Mouse (Mus musculus): ENCODE results near the gene Tef. TPM values are rescaled to one million over a fixed set of nuclear protein-coding genes. Genes with fewer than 3 reads are reported as not detected.
A peak's percentile ranks its signal among the peaks of the same experiment; 100 is the strongest.

Gene Tef
- total RNA-seq, 1 experiment from 2014 or later = 146 TPM

- DNase-seq = no peak
These were observed 48.5 kb downstream of the Tef start for GRCm38 (mm10) chr15:81850718-81851117.

- DNase-seq = no peak
These were observed 49.2 kb downstream of the Tef start for GRCm38 (mm10) chr15:81851375-81851774.

- DNase-seq = peak; percentile 42
These were observed 50.3 kb downstream of the Tef start for GRCm38 (mm10) chr15:81852411-81853000.

GRCm38 (mm10) chr15:81853081-81853480 is 50.9 kb downstream of the Tef start:
- no peak for DNase-seq

- DNase-seq = peak; percentile 89
These were observed 54.0 kb downstream of the Tef start for GRCm38 (mm10) chr15:81856030-81856790.

GRCm38 (mm10) chr15:81856938-81857723 is 54.9 kb downstream of the Tef start:
- no peak for DNase-seq

- peak; percentile 48 for DNase-seq
These were observed 55.5 kb downstream of the Tef start for GRCm38 (mm10) chr15:81857724-81858116.

GRCm38 (mm10) chr15:81858138-81858516 is 55.9 kb downstream of the Tef start:
- DNase-seq = peak; percentile 94

GRCm38 (mm10) chr15:81858517-81859329 is 56.5 kb downstream of the Tef start, which contains the start of gene Tob2:
Tob2 (minus strand) TSS chr15:81858796.
- DNase-seq = peak; percentile 64

- peak; percentile 80 for DNase-seq
These were observed 57.4 kb downstream of the Tef start for GRCm38 (mm10) chr15:81859330-81860255.

GRCm38 (mm10) chr15:81860471-81861135 is 58.4 kb downstream of the Tef start:
- peak; percentile 35 for DNase-seq

- DNase-seq = no peak
These were observed 62.0 kb downstream of the Tef start for GRCm38 (mm10) chr15:81864238-81864637.

- DNase-seq = no peak
These were observed 67.8 kb downstream of the Tef start for GRCm38 (mm10) chr15:81869985-81870384.

- peak; percentile 81 for DNase-seq
These were observed 69.5 kb downstream of the Tef start, which contains the start of gene Phf5a for GRCm38 (mm10) chr15:81871604-81872261. Phf5a (minus strand) TSS chr15:81871911.

GRCm38 (mm10) chr15:81872262-81873136 is 70.3 kb downstream of the Tef start, which contains the start of gene Aco2:
Aco2 (plus strand) TSS chr15:81872309.
- peak; percentile 97 for DNase-seq

Measured in adrenal gland, postnatal 25 days (tissue).